Mouse (Mus musculus): ENCODE measurements around the gene Ssxb10.
"Not testable (repeated sequence)": the region's sequence is repeated elsewhere in the genome, so short reads cannot be mapped to it uniquely, and the experiment has no call there.

Gene Ssxb10

GRCm38 (mm10) chrX:8327124-8327523, at the start of gene Ssxb10:
TSS of gene Ssxb10 (plus strand) at chrX:8327424.
- no peak for DNase-seq

GRCm38 (mm10) chrX:8288621-8289020, 38.6 kb upstream of the Ssxb10 start:
- no peak for DNase-seq

GRCm38 (mm10) chrX:8309302-8309701, 17.9 kb upstream of the Ssxb10 start:
- no peak for DNase-seq

GRCm38 (mm10) chrX:8314905-8315304, 12.3 kb upstream of the Ssxb10 start:
- DNase-seq, result peak; percentile 10

GRCm38 (mm10) chrX:8366678-8367077, 39.5 kb downstream of the Ssxb10 start, which contains the start of gene Ssxb9:
TSS of gene Ssxb9 (plus strand) at chrX:8366978.
- not testable (repeated sequence) for DNase-seq
